Mouse (Mus musculus) MEL (cell line): ENCODE data around the gene Rad17. TPM values are rescaled to one million over a fixed set of nuclear protein-coding genes. Genes with fewer than 3 reads are reported as not detected.

Experiments used
- DNase-seq: peaks from one replicate; pipeline ENCODE4 v3.0.0; 2011; ENCODE audit warnings: low read depth, low spot score
- H3K27ac ChIP-seq: 2 replicates; pipeline ENCODE4 v1.5.1; 2012; ENCODE audit warnings: low read depth, mild to moderate bottlenecking, control low read depth, low read length, moderate library complexity; ENCODE audit not compliant: control insufficient read depth
- H3K27me3 ChIP-seq, 2 experiments: fragments of 150-350 bp in 1 of 2; sonication (generic) in 1 of 2; 2 replicates each; pipeline ENCODE4 v1.6.1; 2012; ENCODE audit warnings: low read length in 2 of 2, mild to moderate bottlenecking in 2 of 2, improper control_type of control experiment in 1 of 2, moderate library complexity in 1 of 2; ENCODE audit not compliant: insufficient read depth in 2 of 2, control insufficient read depth in 1 of 2
- H3K36me3 ChIP-seq, 2 experiments: 2 replicates each; pipeline ENCODE4 v1.6.1; 2012 to 2014; ENCODE audit warnings: low read length in 2 of 2, improper control_type of control experiment in 1 of 2, inconsistent platforms in 1 of 2, mild to moderate bottlenecking in 1 of 2; ENCODE audit not compliant: insufficient read depth in 2 of 2, control insufficient read depth in 1 of 2
- H3K4me1 ChIP-seq, 2 experiments: fragments of 150-350 bp in 1 of 2; sonication (generic) in 1 of 2; 2 replicates each; pipeline ENCODE4 v1.6.1; 2012; ENCODE audit warnings: low read length in 2 of 2, improper control_type of control experiment in 1 of 2, mild to moderate bottlenecking in 1 of 2; ENCODE audit not compliant: insufficient read depth in 2 of 2, control insufficient read depth in 1 of 2
- H3K4me3 ChIP-seq, 2 experiments: fragments of 150-350 bp in 1 of 2; sonication (generic) in 1 of 2; 2 replicates each; pipeline ENCODE4 v1.5.1; 2012; ENCODE audit warnings: low read depth in 2 of 2, low read length in 2 of 2, mild to moderate bottlenecking in 2 of 2, moderate library complexity in 2 of 2, control low read depth in 1 of 2, improper control_type of control experiment in 1 of 2; ENCODE audit not compliant: control insufficient read depth in 1 of 2, insufficient read depth in 1 of 2
- H3K79me2 ChIP-seq: 2 replicates; pipeline ENCODE4 v1.6.1; 2012; ENCODE audit warnings: mild to moderate bottlenecking, low read length, moderate library complexity; ENCODE audit not compliant: control insufficient read depth, poor library complexity, insufficient read depth
- H3K9ac ChIP-seq: 2 replicates; pipeline ENCODE4 v1.6.1; 2012; ENCODE audit warnings: low read depth, mild to moderate bottlenecking, control low read depth, low read length, moderate library complexity; ENCODE audit not compliant: control insufficient read depth, poor library complexity, severe bottlenecking
- H3K9me3 ChIP-seq: fragments of 150-350 bp; sonication (generic); replicated peaks from 2 replicates; pipeline ENCODE4 v1.6.1; 2012; ENCODE audit warnings: mild to moderate bottlenecking, low read length, improper control_type of control experiment, moderate library complexity; ENCODE audit not compliant: insufficient read depth
- BHLHE40 ChIP-seq: IDR thresholded peaks from 2 replicates; pipeline ENCODE4 v1.6.1; 2012; ENCODE audit warnings: low read depth, mild to moderate bottlenecking, inconsistent platforms, low read length, improper control_type of control experiment, borderline replicate concordance
- CHD1 ChIP-seq: IDR thresholded peaks from 2 replicates; pipeline ENCODE4 v1.6.1; 2012; ENCODE audit warnings: low read depth, mild to moderate bottlenecking, inconsistent platforms, low read length, improper control_type of control experiment
- E2F4 ChIP-seq: IDR thresholded peaks from 2 replicates; pipeline ENCODE4 v1.6.1; 2011; ENCODE audit warnings: low read depth, low read length, improper control_type of control experiment, borderline replicate concordance
- ETS1 ChIP-seq: IDR thresholded peaks from 2 replicates; pipeline ENCODE4 v1.6.1; 2012; ENCODE audit warnings: low read depth, mild to moderate bottlenecking, inconsistent platforms, low read length, improper control_type of control experiment, moderate library complexity
- GATA1 ChIP-seq: IDR thresholded peaks from 2 replicates; pipeline ENCODE4 v1.6.1; 2011; ENCODE audit warnings: low read depth, low read length, improper control_type of control experiment
- JUND ChIP-seq: IDR thresholded peaks from 2 replicates; pipeline ENCODE4 v1.6.1; 2011; ENCODE audit warnings: low read depth, mild to moderate bottlenecking, improper control_type of control experiment, low read length
- KAT2A ChIP-seq: conservative IDR thresholded peaks from 2 replicates; pipeline ENCODE4 v1.6.1; 2012; ENCODE audit warnings: low read depth, low read length, improper control_type of control experiment, inconsistent platforms
- MAX ChIP-seq: IDR thresholded peaks from 2 replicates; pipeline ENCODE4 v1.6.1; 2011; ENCODE audit warnings: low read length, improper control_type of control experiment
- MAZ ChIP-seq: IDR thresholded peaks from 2 replicates; pipeline ENCODE4 v1.6.1; 2012; ENCODE audit warnings: low read depth, mild to moderate bottlenecking, inconsistent platforms, low read length, improper control_type of control experiment
- MEF2A ChIP-seq: IDR thresholded peaks from 2 replicates; pipeline ENCODE4 v1.6.1; 2014; ENCODE audit warnings: low read depth, mild to moderate bottlenecking, inconsistent platforms, low read length, improper control_type of control experiment; ENCODE audit not compliant: poor library complexity, insufficient replicate concordance, severe bottlenecking; ENCODE audit errors: extremely low read depth
- MXI1 ChIP-seq: IDR thresholded peaks from 2 replicates; pipeline ENCODE4 v1.6.1; 2011; ENCODE audit warnings: mild to moderate bottlenecking, low read depth, low read length, improper control_type of control experiment
- NELFE ChIP-seq: IDR thresholded peaks from 2 replicates; pipeline ENCODE4 v1.6.1; 2011; ENCODE audit warnings: low read depth, low read length, improper control_type of control experiment
- NRF1 ChIP-seq: IDR thresholded peaks from 2 replicates; pipeline ENCODE4 v1.6.1; 2014; ENCODE audit warnings: low read depth, mild to moderate bottlenecking, inconsistent platforms, low read length, improper control_type of control experiment, moderate library complexity; ENCODE audit not compliant: poor library complexity, insufficient read depth, severe bottlenecking
- POLR2AphosphoS2 ChIP-seq: IDR thresholded peaks from 2 replicates; pipeline ENCODE4 v1.6.1; 2011; ENCODE audit warnings: low read length, improper control_type of control experiment
- POLR2AphosphoS5 ChIP-seq: IDR thresholded peaks from 2 replicates; pipeline ENCODE4 v1.6.1; 2012; ENCODE audit warnings: low read depth, borderline replicate concordance, mild to moderate bottlenecking, inconsistent platforms, low read length, moderate library complexity, mixed read lengths
- RAD21 ChIP-seq: IDR thresholded peaks from 2 replicates; pipeline ENCODE4 v1.6.1; 2011; ENCODE audit warnings: mild to moderate bottlenecking, low read depth, low read length, improper control_type of control experiment
- RCOR1 ChIP-seq: IDR thresholded peaks from 2 replicates; pipeline ENCODE4 v1.6.1; 2012; ENCODE audit warnings: low read depth, mild to moderate bottlenecking, inconsistent platforms, low read length, improper control_type of control experiment
- SMC3 ChIP-seq: IDR thresholded peaks from 2 replicates; pipeline ENCODE4 v1.6.1; 2011; ENCODE audit warnings: low read depth, low read length, improper control_type of control experiment
- USF2 ChIP-seq, 2 experiments: IDR thresholded peaks; 2 replicates each; pipeline ENCODE4 v1.6.1; 2011 to 2012; ENCODE audit warnings: improper control_type of control experiment in 2 of 2, low read length in 2 of 2, borderline replicate concordance in 1 of 2, inconsistent platforms in 1 of 2, low read depth in 1 of 2, mild to moderate bottlenecking in 1 of 2; ENCODE audit not compliant: insufficient read depth in 1 of 2
- ZC3H11A ChIP-seq: IDR thresholded peaks from 2 replicates; pipeline ENCODE4 v1.6.1; 2012; ENCODE audit warnings: low read depth, mild to moderate bottlenecking, inconsistent platforms, low read length, improper control_type of control experiment
- polyA plus RNA-seq, 2 experiments: library from polyadenylated mRNA; stranded (reverse) in 1 of 2; unstranded in 1 of 2; fragments of >175 nt in 1 of 2; fragments of >200 nt in 1 of 2; gene quantifications; 2 replicates each; pipeline versions ENCODE4 v1.2.1 to v1.2.4; 2012; ENCODE audit warnings: low replicate concordance in 2 of 2, low read depth in 1 of 2; ENCODE audit not compliant: insufficient read length in 2 of 2, insufficient read depth in 1 of 2, missing spikeins in 1 of 2
- total RNA-seq: library from RNA; depleted of rRNA; stranded (reverse); fragments of 300-350 nt; gene quantifications from 2 replicates; pipeline ENCODE4 v1.2.3, GENCODE M21; 2012

Rad17 gene
- total and polyA plus RNA-seq, 3 experiments = 21.7 to 31.2 TPM; not detected in 1

DNA sequence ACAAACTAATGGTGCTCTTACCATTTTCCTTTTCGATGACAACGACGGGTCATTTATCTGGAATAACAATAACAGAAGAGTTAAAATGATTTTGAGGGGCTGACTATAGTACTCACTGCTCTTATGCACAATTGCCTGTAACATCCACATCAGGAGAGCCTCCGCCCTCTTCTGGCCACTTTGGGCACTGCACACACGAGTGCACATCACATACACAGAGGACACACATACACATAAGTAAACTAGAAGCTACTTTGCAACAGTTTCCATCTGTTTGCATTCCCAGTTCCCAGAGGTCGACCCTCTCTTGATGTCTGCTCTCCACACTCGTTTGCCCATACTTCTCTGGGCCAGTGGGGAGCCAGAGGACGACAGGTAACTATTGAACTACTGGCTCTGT lies 43.1 kb downstream of the Rad17 start (continued):
- TF ChIP-seq ETS1 (no peak), BHLHE40 (no peak), POLR2AphosphoS5 (no peak), MXI1 (no peak), USF2 (IDR thresholded peaks at IDR 0.05; ENCODE audit: borderline replicate concordance in 1 of 2, insufficient read depth in 1 of 2, low read depth in 1 of 2, low read length in 2 of 2) (no peak), MAZ (no peak), RAD21 (peak; percentile 20)
- TF ChIP-seq, all 39 proteins: peak for 3

DNA sequence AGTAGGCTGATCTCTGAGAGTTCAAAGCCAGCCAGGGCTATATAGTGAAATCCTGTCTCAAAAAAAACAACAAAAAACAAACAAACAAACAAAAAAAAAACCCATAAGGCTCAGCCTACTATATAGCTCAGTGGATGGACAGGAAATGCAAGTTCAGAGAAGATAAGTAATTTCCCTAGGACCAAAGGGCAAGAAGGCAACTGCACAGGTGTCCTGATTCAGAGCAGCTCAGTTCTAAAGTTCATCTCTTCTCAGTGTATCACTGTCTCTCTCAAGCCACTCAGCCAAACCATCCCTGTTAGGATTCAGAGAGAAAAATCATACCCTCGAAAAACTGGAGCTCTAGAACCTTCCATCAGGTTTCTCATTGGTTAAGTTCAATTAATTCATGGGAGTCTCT lies 45.0 kb downstream of the Rad17 start:
- H3K4me3 ChIP-seq = no peak overlapping the region
- H3K27ac ChIP-seq = no peak overlapping the region
- no peak for DNase-seq
- H3K79me2 ChIP-seq = no peaks in the 10 kb centered on the region
- TF ChIP-seq POLR2AphosphoS2 (no peak), SMC3 (no peak), JUND (no peak), MEF2A (no peak), NELFE (no peak), USF2 (IDR thresholded peaks at IDR 0.05; ENCODE audit: borderline replicate concordance in 1 of 2, insufficient read depth in 1 of 2, low read depth in 1 of 2, low read length in 2 of 2) (no peak), RCOR1 (no peak), GATA1 (no peak), MXI1 (no peak), E2F4 (no peak), NRF1 (no peak), RAD21 (no peak), KAT2A (no peak), CHD1 (no peak), BHLHE40 (no peak), MAX (no peak), POLR2AphosphoS5 (no peak), MAZ (no peak), ZC3H11A (no peak)
- H3K9ac ChIP-seq = no peak overlapping the region
- H3K9me3 ChIP-seq = no peaks in the 10 kb centered on the region
- H3K36me3 ChIP-seq = no peaks in the 10 kb centered on the region
- H3K4me1 ChIP-seq = no peaks in the 10 kb centered on the region
- H3K27me3 ChIP-seq = no peaks in the 10 kb centered on the region
